Mouse (Mus musculus) liver, embryonic 16.5 days (tissue): ENCODE results near the gene Rnaset2b. TPM values are rescaled to one million over a fixed set of nuclear protein-coding genes. Genes with fewer than 3 reads are reported as not detected.
"Not testable (repeated sequence)": the region's sequence is repeated elsewhere in the genome, so short reads cannot be mapped to it uniquely, and the experiment has no call there.

Source experiments
- ATAC-seq: fragments of 200-750 bp; cut with Nextera tagmentation; 2 replicates; pipeline ENCODE4 v1.8.0; 2017; ENCODE audit warnings: low read depth, mild to moderate bottlenecking, moderate number of reproducible peaks, moderate library complexity
- H3K27ac ChIP-seq: fragments of 300-500 bp; sonication (generic); 2 replicates; pipeline ENCODE4 v1.5.1; 2014; ENCODE audit warnings: mild to moderate bottlenecking, low read length
- H3K27me3 ChIP-seq: fragments of 300-500 bp; sonication (generic); 2 replicates; pipeline ENCODE4 v1.6.1; 2014; ENCODE audit warnings: low read depth, low read length, mixed read lengths; ENCODE audit not compliant: control insufficient read depth, insufficient read depth
- H3K36me3 ChIP-seq: fragments of 300-500 bp; sonication (generic); 2 replicates; pipeline ENCODE4 v1.6.1; 2014; ENCODE audit warnings: mild to moderate bottlenecking; ENCODE audit not compliant: control insufficient read depth, insufficient read depth
- H3K4me1 ChIP-seq: fragments of 300-500 bp; sonication (generic); 2 replicates; pipeline ENCODE4 v1.6.1; 2014; ENCODE audit warnings: low read depth, low read length, mixed read lengths; ENCODE audit not compliant: control insufficient read depth
- H3K4me2 ChIP-seq: fragments of 300-500 bp; sonication (generic); 2 replicates; pipeline ENCODE4 v1.6.1; 2014; ENCODE audit warnings: low read depth, low read length, mixed read lengths
- H3K4me3 ChIP-seq: fragments of 300-500 bp; sonication (generic); 2 replicates; pipeline ENCODE4 v1.5.1; 2014; ENCODE audit warnings: low read depth, mild to moderate bottlenecking, low read length
- H3K9ac ChIP-seq: fragments of 300-500 bp; sonication (generic); 2 replicates; pipeline ENCODE4 v1.6.1; 2014; ENCODE audit warnings: low read depth, low read length
- H3K9me3 ChIP-seq: fragments of 300-500 bp; sonication (generic); replicated peaks from 2 replicates; pipeline ENCODE4 v1.6.1; 2016; ENCODE audit warnings: low read length; ENCODE audit not compliant: control insufficient read depth
- WGBS: fragments of 180-500 bp; shearing (Covaris S2); extraction: QIAGEN DNeasy Blood & Tissue Kit; methylation state at CpG from one replicate; pipeline ENCODE4 v1.1.7; 2014; ENCODE audit not compliant: insufficient replicate concordance; 5-methylcytosine and 5-hydroxymethylcytosine counted together
- polyA plus RNA-seq: library from polyadenylated mRNA; unstranded; fragments of >200 nt; fragmentation: Nextera tagmentation; extraction: Ambion mirVana; gene quantifications from 2 replicates; pipeline ENCODE4 v1.2.1, GENCODE M21; 2015

The Rnaset2b gene
- polyA plus RNA-seq, 1 experiment from 2014 or later = 121 TPM

- not testable (repeated sequence) for H3K9me3 ChIP-seq, H3K27ac ChIP-seq, H3K4me1 ChIP-seq, H3K27me3 ChIP-seq, H3K36me3 ChIP-seq
- peak within 1 kb of the TSS; percentile 65 for H3K4me2 ChIP-seq
- ATAC-seq = peak; percentile 36
- H3K4me3 ChIP-seq = peak within 1 kb of the TSS; percentile 64
- under 1% methylated on average over 43 of the region's 51 CpGs for WGBS
- H3K9ac ChIP-seq = peak within 1 kb of the TSS; percentile 47
These were observed 9.7 kb upstream of the Rnaset2b start, which contains the start of gene Tagap1 for GRCm38 (mm10) chr17:6960776-6961175. Gene Tagap1 (minus strand): TSS chr17:6961156.

GRCm38 (mm10) chr17:6961181-6962000, 9.0 kb upstream of the Rnaset2b start:
- H3K27me3 ChIP-seq, H3K36me3 ChIP-seq, H3K9me3 ChIP-seq, H3K4me1 ChIP-seq, H3K27ac ChIP-seq, H3K9ac ChIP-seq: not testable (repeated sequence)
- Histone ChIP-seq H3K4me3 (peak overlapping the region; percentile 46), H3K4me2 (peak overlapping the region; percentile 65)
- ATAC-seq = peak; percentile 97
- under 1% methylated on average over 15 of the region's 48 CpGs for WGBS

DNA sequence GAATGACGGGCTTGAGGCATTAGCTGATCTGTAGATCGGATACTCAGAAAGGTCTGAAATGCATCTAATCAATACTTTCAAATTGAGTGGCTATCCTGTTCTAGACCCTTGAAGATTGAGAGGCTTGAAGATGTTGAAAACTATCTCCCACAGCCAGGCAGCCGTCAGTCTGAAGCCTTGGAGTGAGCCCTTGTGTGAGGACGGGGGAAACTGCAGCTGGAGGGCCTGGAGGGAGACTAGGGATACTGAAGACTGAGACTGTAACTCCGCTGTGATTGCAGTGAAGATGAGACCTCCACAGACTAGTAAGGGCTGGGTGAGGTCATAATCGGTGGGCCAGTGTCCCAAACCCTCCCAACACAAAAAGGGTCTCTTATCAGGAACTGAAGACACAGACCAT, 8.1 kb upstream of the Rnaset2b start:
- H3K4me1 ChIP-seq, H3K36me3 ChIP-seq, H3K9me3 ChIP-seq, H3K27ac ChIP-seq, H3K27me3 ChIP-seq, H3K4me3 ChIP-seq, H3K4me2 ChIP-seq, H3K9ac ChIP-seq, ATAC-seq: not testable (repeated sequence)
- 59% methylated on average over 3 of the region's 6 CpGs for WGBS

- not testable (repeated sequence) for H3K36me3 ChIP-seq, H3K4me1 ChIP-seq, H3K4me3 ChIP-seq, H3K9ac ChIP-seq, H3K9me3 ChIP-seq, H3K27ac ChIP-seq, ATAC-seq, H3K27me3 ChIP-seq, H3K4me2 ChIP-seq
- 60% methylated on average over 4 of the region's 4 CpGs for WGBS
These were observed 7.5 kb upstream of the Rnaset2b start for GRCm38 (mm10) chr17:6962936-6963335.

DNA sequence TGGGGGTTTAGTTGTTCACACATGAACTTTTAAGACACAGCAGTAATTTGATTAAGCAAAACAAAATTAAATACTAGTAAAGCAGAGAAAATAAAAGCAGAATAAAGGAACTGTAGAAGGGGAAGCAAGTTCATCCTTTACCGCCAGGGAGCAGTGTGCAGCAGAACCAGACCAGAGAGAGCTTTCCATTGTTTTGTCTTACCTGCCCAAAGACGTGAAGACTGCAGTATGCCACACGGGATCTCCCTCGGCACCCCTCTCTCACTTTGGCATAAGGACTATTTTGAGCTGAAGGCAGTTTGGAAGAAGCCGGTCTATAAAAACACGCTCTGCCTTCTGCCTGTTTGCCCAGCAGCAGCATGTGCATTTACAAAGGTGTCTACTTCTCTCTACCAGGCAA, 5.1 kb upstream of the Rnaset2b start:
- H3K36me3 ChIP-seq, H3K9me3 ChIP-seq, H3K9ac ChIP-seq, H3K4me2 ChIP-seq, H3K27ac ChIP-seq, H3K27me3 ChIP-seq, H3K4me3 ChIP-seq, ATAC-seq, H3K4me1 ChIP-seq: not testable (repeated sequence)
- WGBS = 6% methylated on average over 5 of the region's 6 CpGs

- H3K9me3 ChIP-seq, H3K27ac ChIP-seq, H3K4me1 ChIP-seq, H3K4me3 ChIP-seq, H3K36me3 ChIP-seq, H3K27me3 ChIP-seq, H3K9ac ChIP-seq, H3K4me2 ChIP-seq: not testable (repeated sequence)
- peak; percentile 62 for ATAC-seq
- 14% methylated on average over 1 of the region's 1 CpGs for WGBS
These were observed 2.8 kb upstream of the Rnaset2b start for GRCm38 (mm10) chr17:6967673-6968072.

- WGBS = 71% methylated on average over 7 of the region's 8 CpGs
- not testable (repeated sequence) for H3K4me1 ChIP-seq, H3K4me2 ChIP-seq, H3K27me3 ChIP-seq, H3K4me3 ChIP-seq, H3K9ac ChIP-seq, H3K36me3 ChIP-seq, H3K9me3 ChIP-seq, ATAC-seq, H3K27ac ChIP-seq
These were observed 804 bp downstream of the Rnaset2b start for GRCm38 (mm10) chr17:6971238-6971637.

DNA sequence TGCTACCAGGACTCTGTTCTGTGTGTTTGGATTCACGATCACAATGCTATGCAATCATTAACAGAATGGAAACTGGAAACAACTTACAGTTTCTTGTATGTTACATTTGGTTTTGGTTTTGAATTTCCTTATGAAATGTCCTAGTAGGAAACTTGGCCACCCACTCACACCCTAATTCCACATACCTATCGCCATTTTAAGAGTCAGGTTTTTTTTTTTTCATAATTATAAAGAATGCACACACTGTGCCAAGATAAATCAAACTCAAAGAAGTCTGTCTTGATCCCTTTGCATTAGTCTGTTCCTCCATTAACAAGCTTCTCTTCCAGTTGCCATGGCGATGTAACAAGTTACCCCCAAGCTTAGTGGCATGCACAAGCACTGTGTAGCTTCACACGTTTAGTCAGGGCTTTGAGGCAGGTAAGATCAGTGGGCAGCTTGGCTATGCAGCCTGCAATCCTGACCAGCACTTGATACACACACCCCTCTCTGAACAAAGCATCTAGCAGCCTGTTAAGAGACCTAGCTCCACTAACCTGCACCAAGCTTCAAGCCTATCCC, 2.5 kb downstream of the Rnaset2b start:
- not testable (repeated sequence) for ATAC-seq, H3K9ac ChIP-seq, H3K27me3 ChIP-seq, H3K4me3 ChIP-seq, H3K4me2 ChIP-seq, H3K9me3 ChIP-seq, H3K27ac ChIP-seq, H3K4me1 ChIP-seq, H3K36me3 ChIP-seq
- WGBS = 59% methylated on average over 4 of the region's 4 CpGs

DNA sequence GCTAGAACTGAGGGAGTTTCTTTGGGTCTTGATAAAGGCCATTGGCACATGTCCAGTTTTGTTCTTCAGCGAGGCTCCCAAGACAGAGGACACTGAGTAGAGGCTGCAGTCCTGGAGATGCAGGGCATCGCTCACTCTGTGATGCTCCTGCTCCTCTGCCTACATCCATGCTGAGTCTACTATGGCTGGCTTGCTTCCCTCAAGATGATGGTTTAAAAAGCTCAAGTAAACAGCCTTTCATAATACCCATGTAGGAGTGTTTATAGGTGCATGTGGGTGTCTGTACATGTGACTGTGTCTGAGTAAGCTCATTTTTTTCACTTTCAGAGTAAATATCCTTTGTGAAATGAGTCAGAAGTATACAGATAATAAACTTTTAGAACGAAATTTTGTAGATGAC, 4.6 kb downstream of the Rnaset2b start:
- H3K4me2 ChIP-seq, H3K4me3 ChIP-seq, H3K9me3 ChIP-seq, H3K27me3 ChIP-seq, H3K36me3 ChIP-seq, H3K9ac ChIP-seq, H3K27ac ChIP-seq, H3K4me1 ChIP-seq, ATAC-seq: not testable (repeated sequence)
- WGBS = 52% methylated on average over 3 of the region's 3 CpGs
